Mouse (Mus musculus) CH12.LX (cell line): ENCODE results near the gene Gm28038.

ENCODE experiments used
- CTCF ChIP-seq, 2 experiments: IDR thresholded peaks in 1 of 2; conservative IDR thresholded peaks in 1 of 2; 2 replicates each; pipeline ENCODE4 v1.5.1; 2011 to 2012; ENCODE audit warnings: low read depth in 2 of 2, low read length in 2 of 2, improper control_type of control experiment in 1 of 2, inconsistent platforms in 1 of 2, mild to moderate bottlenecking in 1 of 2, moderate library complexity in 1 of 2
- E2F4 ChIP-seq: IDR thresholded peaks from 2 replicates; pipeline ENCODE4 v1.6.1; 2011; ENCODE audit warnings: low read depth, low read length, improper control_type of control experiment; ENCODE audit not compliant: insufficient replicate concordance
- EP300 ChIP-seq: IDR thresholded peaks from 2 replicates; pipeline ENCODE4 v1.6.1; 2011; ENCODE audit warnings: low read length, improper control_type of control experiment
- MAX ChIP-seq: IDR thresholded peaks from 2 replicates; pipeline ENCODE4 v1.6.1; 2011; ENCODE audit warnings: low read length, improper control_type of control experiment
- POLR2A ChIP-seq: IDR thresholded peaks from 2 replicates; pipeline ENCODE4 v1.6.1; 2011; ENCODE audit warnings: low read depth, mild to moderate bottlenecking, improper control_type of control experiment, low read length

GRCm38 (mm10) chr2:30265767-30266253 is 15.0 kb upstream of the Gm28038 start, which contains the start of gene Phyhd1:
- no peak for TF ChIP-seq CTCF (conservative IDR thresholded peaks at IDR 0.05 in 1 of 2, IDR thresholded peaks at IDR 0.05 in 1 of 2; ENCODE audit: low read depth in 2 of 2, low read length in 2 of 2)
- TF ChIP-seq POLR2A = no peak
- TF ChIP-seq EP300 = no peak
- TF ChIP-seq E2F4 = no peak
- no peak for TF ChIP-seq MAX
